Comparison of ENCODE assay signal across 10 mouse cellular contexts in genomic region chr12:4509591-4510061, GRCm38 (mm10). TPM values are rescaled to one million over a fixed set of nuclear protein-coding genes. Genes with fewer than 3 reads are reported as not detected.
DNase-seq lines count a peak whose midpoint lies in the region; ATAC-seq lines count a peak whose summit lies in the region.
"Had no signal": no experiment of that assay in that cellular context is flagged by ENCODE, and none has a peak within 500 bp of the region (broad histone marks: within the 10 kb centered on the region; RNA-seq: fewer than 3 reads in every experiment).

No protein-coding gene starts in this region.

- ATAC-seq in intestine, embryonic 14.5 days (replicated peaks; ENCODE audit: low FRiP score, low TSS enrichment, low read depth) = no peak
- no peak for ATAC-seq in intestine, embryonic 16.5 days
- peak; percentile 85 for ATAC-seq in embryonic facial prominence, embryonic 14.5 days (ENCODE audit: low read depth)
- ATAC-seq in neural tube, embryonic 13.5 days (ENCODE audit: low read depth) = peak; percentile 29; the same call in 1 of the 2 replicates

- no peaks in the 10 kb centered on the region for H3K4me1 ChIP-seq in intestine, embryonic 14.5 days (replicated peaks; ENCODE audit: control insufficient read depth, insufficient read depth, low read length)
- no peaks in the 10 kb centered on the region for H3K4me1 ChIP-seq in intestine, embryonic 16.5 days (ENCODE audit: control insufficient read depth, insufficient read depth, low read length)
- H3K4me1 ChIP-seq in embryonic facial prominence, embryonic 14.5 days (ENCODE audit: control insufficient read depth, insufficient read depth, low read length) = peaks cover 4% of the 10 kb centered on the region; the same call in 1 of the 2 replicates
- H3K4me1 ChIP-seq in neural tube, embryonic 13.5 days (replicated peaks) = peaks cover 27% of the 10 kb centered on the region

- no peaks in the 10 kb centered on the region for H3K27me3 ChIP-seq in intestine, embryonic 14.5 days (replicated peaks; ENCODE audit: control insufficient read depth, insufficient read depth, low read length)
- H3K27me3 ChIP-seq in intestine, embryonic 16.5 days (replicated peaks; ENCODE audit: control insufficient read depth, insufficient read depth, low read length) = no peaks in the 10 kb centered on the region
- no peaks in the 10 kb centered on the region for H3K27me3 ChIP-seq in embryonic facial prominence, embryonic 14.5 days (replicated peaks; ENCODE audit: control insufficient read depth, insufficient read depth, low read length)
- H3K27me3 ChIP-seq in neural tube, embryonic 13.5 days = no peaks in the 10 kb centered on the region
- H3K27me3 ChIP-seq: lung, embryonic 15.5 days had no signal

- no peaks in the 10 kb centered on the region for H3K36me3 ChIP-seq in intestine, embryonic 14.5 days (ENCODE audit: control insufficient read depth, insufficient read depth, low read length)
- no peaks in the 10 kb centered on the region for H3K36me3 ChIP-seq in intestine, embryonic 16.5 days (ENCODE audit: control insufficient read depth, insufficient read depth, low read length)
- H3K36me3 ChIP-seq in embryonic facial prominence, embryonic 14.5 days (ENCODE audit: control insufficient read depth, insufficient read depth, low read length) = no peaks in the 10 kb centered on the region
- H3K36me3 ChIP-seq in neural tube, embryonic 13.5 days = no peaks in the 10 kb centered on the region
- H3K36me3 ChIP-seq: lung, embryonic 15.5 days had no signal

- no peak overlapping the region for H3K27ac ChIP-seq in intestine, embryonic 14.5 days (ENCODE audit: low read depth)
- no peak overlapping the region for H3K27ac ChIP-seq in intestine, embryonic 16.5 days (ENCODE audit: low read length)
- peak overlapping the region; percentile 82 for H3K27ac ChIP-seq in embryonic facial prominence, embryonic 14.5 days (replicated peaks; ENCODE audit: low read depth, low read length)
- peak overlapping the region; percentile 80 for H3K27ac ChIP-seq in neural tube, embryonic 13.5 days (replicated peaks)
- H3K27ac ChIP-seq: lung, embryonic 15.5 days had no signal

- H3K4me2 ChIP-seq in intestine, embryonic 14.5 days (ENCODE audit: low read length) = no peak overlapping the region
- H3K4me2 ChIP-seq in intestine, embryonic 16.5 days (ENCODE audit: low read depth, low read length) = no peak overlapping the region
- peak overlapping the region; percentile 53 for H3K4me2 ChIP-seq in embryonic facial prominence, embryonic 14.5 days (ENCODE audit: low read depth, low read length)
- H3K4me2 ChIP-seq in neural tube, embryonic 13.5 days = peak overlapping the region; percentile 39
- H3K4me2 ChIP-seq: lung, embryonic 15.5 days had no signal

- no peaks in the 10 kb centered on the region for H3K9me3 ChIP-seq in intestine, embryonic 14.5 days (ENCODE audit: control insufficient read depth, low read length)
- no peaks in the 10 kb centered on the region for H3K9me3 ChIP-seq in intestine, embryonic 16.5 days (ENCODE audit: control insufficient read depth, low read length)
- H3K9me3 ChIP-seq in embryonic facial prominence, embryonic 14.5 days (ENCODE audit: control insufficient read depth, low read length) = no peaks in the 10 kb centered on the region
- H3K9me3 ChIP-seq in neural tube, embryonic 13.5 days = no peaks in the 10 kb centered on the region
- H3K9me3 ChIP-seq: lung, embryonic 15.5 days had no signal

- 67% methylated on average over 12 of the region's 12 CpGs for WGBS in intestine, embryonic 14.5 days
- 67% methylated on average over 12 of the region's 12 CpGs for WGBS in intestine, embryonic 16.5 days
- WGBS in embryonic facial prominence, embryonic 14.5 days = 22% methylated on average over 12 of the region's 12 CpGs
- 40% methylated on average over 12 of the region's 12 CpGs for whole genome bisulfite sequencing in neural tube, embryonic 13.5 days

- H3K9ac ChIP-seq in intestine, embryonic 14.5 days (ENCODE audit: low read length) = no peak overlapping the region
- H3K9ac ChIP-seq in intestine, embryonic 16.5 days (ENCODE audit: low read depth, low read length) = no peak overlapping the region
- peak overlapping the region; percentile 44 for H3K9ac ChIP-seq in embryonic facial prominence, embryonic 14.5 days (ENCODE audit: low read depth, low read length)
- no peak overlapping the region for H3K9ac ChIP-seq in neural tube, embryonic 13.5 days
- H3K9ac ChIP-seq: lung, embryonic 15.5 days had no signal

- no peak overlapping the region for H3K4me3 ChIP-seq in intestine, embryonic 14.5 days (ENCODE audit: low read depth, low read length)
- no peak overlapping the region for H3K4me3 ChIP-seq in intestine, embryonic 16.5 days (ENCODE audit: low read length)
- H3K4me3 ChIP-seq in embryonic facial prominence, embryonic 14.5 days (ENCODE audit: low read depth, low read length) = peak overlapping the region; percentile 20
- no peak overlapping the region for H3K4me3 ChIP-seq in neural tube, embryonic 13.5 days
- H3K4me3 ChIP-seq: erythroblast, embryonic 14.5 days; lung, embryonic 15.5 days had no signal

- DNase-seq in intestine, embryonic 14.5 days (ENCODE audit: low spot score) = peak; percentile 46
- DNase-seq in embryonic facial prominence, embryonic 14.5 days (ENCODE audit: low spot score) = peak; percentile 88
- peak; percentile 30 for DNase-seq in heart, postnatal 4 days
- DNase-seq in spleen, adult 12 weeks (ENCODE audit: low spot score) = no peak
- DNase-seq in cerebellum, postnatal 14 days = no peak
- no peak for DNase-seq in thymus, adult 18-20 months

RNA-seq across cellular contexts. Expression of gene Ncoa1, which starts 32.6 kb away (rescaled TPM):
- 9.5 and 10.3 TPM in 2 replicates for polyA plus RNA-seq in intestine, embryonic 14.5 days (2014; fragmentation: Nextera tagmentation; extraction: Ambion mirVana)
- polyA plus RNA-seq in intestine, embryonic 16.5 days (2015; fragmentation: Nextera tagmentation; extraction: Ambion mirVana) = 4.7 and 4.9 TPM in 2 replicates
- polyA plus RNA-seq in embryonic facial prominence, embryonic 14.5 days (2014; fragmentation: Nextera tagmentation; extraction: Ambion mirVana) = 20.7 and 21.0 TPM in 2 replicates
- total RNA-seq in heart, postnatal 4 days (2021) = 10 to 100 TPM; 39.1 to 40.7 TPM
- 13.6 and 14.6 TPM in 2 replicates for polyA plus RNA-seq in neural tube, embryonic 13.5 days (2015; fragmentation: Nextera tagmentation; extraction: Ambion mirVana)

Comparison
In these comparisons a context has a peak if more than half of its experiments do, and no peak if none do; other contexts are left out.
1. ATAC-seq: peak in embryonic facial prominence, embryonic 14.5 days (single experiment) and neural tube, embryonic 13.5 days (single experiment); none in intestine, embryonic 14.5 days (single experiment) and intestine, embryonic 16.5 days (single experiment).
2. DNase-seq: peak in intestine, embryonic 14.5 days (single experiment), embryonic facial prominence, embryonic 14.5 days (single experiment) and heart, postnatal 4 days (single experiment); none in spleen, adult 12 weeks (single experiment), cerebellum, postnatal 14 days (0 of 2) and thymus, adult 18-20 months (0 of 2).
3. H3K27ac ChIP-seq: peak in embryonic facial prominence, embryonic 14.5 days (single experiment) and neural tube, embryonic 13.5 days (single experiment); none in intestine, embryonic 14.5 days (single experiment) and intestine, embryonic 16.5 days (single experiment).
4. H3K4me2 ChIP-seq: peak in embryonic facial prominence, embryonic 14.5 days (single experiment) and neural tube, embryonic 13.5 days (single experiment); none in intestine, embryonic 14.5 days (single experiment) and intestine, embryonic 16.5 days (single experiment).